Mouse (Mus musculus) midbrain, embryonic 14.5 days (tissue): Measurements from ENCODE around the gene Gtpbp1. TPM values are rescaled to one million over a fixed set of nuclear protein-coding genes. Genes with fewer than 3 reads are reported as not detected.

ENCODE experiments used
- ATAC-seq: fragments of 200-750 bp; cut with Nextera tagmentation; 2 replicates; pipeline ENCODE4 v1.8.0; 2017; ENCODE audit warnings: moderate number of reproducible peaks, moderate library complexity; ENCODE audit not compliant: low FRiP score, low TSS enrichment
- DNase-seq: peaks from one replicate; pipeline ENCODE4 v3.0.0-alpha.2; 2015
- H3K27ac ChIP-seq: fragments of 300-500 bp; sonication (generic); replicated peaks from 2 replicates; pipeline ENCODE4 v1.5.1; 2014; ENCODE audit warnings: mild to moderate bottlenecking, low read depth, low read length, moderate library complexity
- H3K27me3 ChIP-seq: fragments of 300-500 bp; sonication (generic); 2 replicates; pipeline ENCODE4 v1.6.1; 2014; ENCODE audit warnings: low read length, control low read depth, mixed read lengths; ENCODE audit not compliant: control insufficient read depth, insufficient read depth
- H3K36me3 ChIP-seq: fragments of 300-500 bp; sonication (generic); 2 replicates; pipeline ENCODE4 v1.6.1; 2014; ENCODE audit warnings: low read length, control low read depth; ENCODE audit not compliant: control insufficient read depth, insufficient read depth
- H3K4me1 ChIP-seq: fragments of 300-500 bp; sonication (generic); 2 replicates; pipeline ENCODE4 v1.6.1; 2014; ENCODE audit warnings: mild to moderate bottlenecking, antibody characterized with exemption, low read length, control low read depth; ENCODE audit not compliant: control insufficient read depth, insufficient read depth
- H3K4me2 ChIP-seq: fragments of 300-500 bp; sonication (generic); 2 replicates; pipeline ENCODE4 v1.6.1; 2014; ENCODE audit warnings: mild to moderate bottlenecking, low read length, moderate library complexity
- H3K4me3 ChIP-seq: fragments of 300-500 bp; sonication (generic); replicated peaks from 2 replicates; pipeline ENCODE4 v1.5.1; 2014; ENCODE audit warnings: low read depth, low read length
- H3K9ac ChIP-seq: fragments of 300-500 bp; sonication (generic); replicated peaks from 2 replicates; pipeline ENCODE4 v1.6.1; 2014; ENCODE audit warnings: mild to moderate bottlenecking, low read length, moderate library complexity
- H3K9me3 ChIP-seq: fragments of 300-500 bp; sonication (generic); 2 replicates; pipeline ENCODE4 v1.6.1; 2016; ENCODE audit warnings: low read length, control low read depth, mixed read lengths; ENCODE audit not compliant: control insufficient read depth
- WGBS: fragments of 180-500 bp; shearing (Covaris S2); extraction: QIAGEN DNeasy Blood & Tissue Kit; methylation state at CpG from one replicate; pipeline ENCODE4 v1.1.7; 2014; 5-methylcytosine and 5-hydroxymethylcytosine counted together
- polyA plus RNA-seq: library from polyadenylated mRNA; unstranded; fragments of >200 nt; fragmentation: Nextera tagmentation; extraction: Ambion mirVana; gene quantifications from 2 replicates; pipeline ENCODE4 v1.2.1, GENCODE M21; 2014

Gene Gtpbp1
- polyA plus RNA-seq, 1 experiment from 2014 or later, result 49.5 TPM

DNA sequence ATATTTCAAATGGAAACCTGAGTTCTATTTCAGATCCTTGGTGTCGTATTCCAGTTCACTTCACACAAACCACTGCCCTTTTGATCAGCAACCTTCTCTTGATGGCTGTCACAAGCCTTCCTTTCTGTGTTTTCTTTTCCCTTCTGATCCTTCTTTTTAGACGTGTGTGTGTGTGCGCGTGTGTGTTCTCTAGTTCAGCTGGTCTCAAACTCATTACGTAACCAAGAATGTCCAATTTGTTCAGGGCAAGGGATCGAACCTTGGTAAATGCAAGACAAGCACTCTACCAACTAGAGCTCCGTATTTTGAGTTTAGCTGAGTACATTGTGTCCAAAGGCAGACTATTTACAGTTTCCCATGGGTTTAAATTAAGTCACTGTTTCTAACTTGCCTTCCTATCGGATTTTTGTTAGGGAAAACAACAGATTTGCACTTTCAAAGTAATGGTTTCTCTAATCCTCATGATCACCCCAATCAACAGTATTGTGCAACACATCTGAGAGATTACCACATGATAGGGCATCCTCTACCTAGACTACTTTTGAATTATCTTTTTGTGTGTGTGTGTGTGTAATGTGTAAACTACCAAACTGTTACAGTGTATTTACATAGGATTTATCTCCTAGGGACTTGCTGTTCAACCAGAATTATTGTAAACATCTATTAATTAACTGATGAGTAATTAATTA lies 2.2 kb upstream of the Gtpbp1 start:
- Histone ChIP-seq H3K4me2 (peak overlapping the region; percentile 86), H3K36me3 (no peaks in the 10 kb centered on the region), H3K4me1 (peaks cover 56% of the 10 kb centered on the region), H3K9ac (peak overlapping the region; percentile 90), H3K4me3 (peak overlapping the region; percentile 88), H3K27ac (peak overlapping the region; percentile 93), H3K9me3 (no peaks in the 10 kb centered on the region), H3K27me3 (no peaks in the 10 kb centered on the region)
- WGBS, result 3% methylated on average over 8 of the region's 8 CpGs
- no peak for DNase-seq
- ATAC-seq, result no peak

DNA sequence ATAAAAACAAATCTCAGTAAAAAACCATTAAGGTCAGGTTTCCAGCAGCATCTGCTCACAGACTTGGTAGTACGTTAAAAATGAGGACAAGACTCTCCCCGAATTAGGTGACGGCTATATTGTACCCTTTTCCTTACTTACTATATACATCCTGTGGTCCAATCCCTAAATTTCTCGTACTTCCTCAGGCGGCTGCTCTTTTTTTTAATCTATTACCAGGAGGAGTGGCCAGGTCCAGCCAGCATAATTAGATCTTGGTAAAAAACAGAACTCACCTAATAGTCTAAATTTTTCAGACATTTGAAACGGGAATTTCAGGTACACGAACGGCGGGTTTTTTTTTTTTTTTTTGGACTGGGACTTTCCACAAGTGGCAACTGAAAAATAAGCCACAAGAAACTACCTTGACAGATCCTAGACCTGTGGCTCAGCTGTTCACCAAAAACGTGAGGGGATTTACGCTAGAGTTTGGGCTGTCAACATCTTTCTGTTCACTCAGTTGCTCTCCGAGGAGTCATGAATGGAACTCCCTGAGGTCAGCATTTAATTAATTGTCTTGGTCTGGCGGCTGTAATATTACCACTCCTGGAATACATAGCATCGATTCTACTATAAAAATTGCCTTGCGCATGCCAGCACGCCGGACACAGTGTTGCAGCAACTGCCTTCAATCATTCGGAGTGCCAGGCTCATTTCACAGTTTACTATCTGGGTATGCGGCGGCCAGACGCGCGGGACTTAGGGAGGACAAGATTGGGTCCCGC lies 801 bp upstream of the Gtpbp1 start:
- ATAC-seq, result no peak

DNA sequence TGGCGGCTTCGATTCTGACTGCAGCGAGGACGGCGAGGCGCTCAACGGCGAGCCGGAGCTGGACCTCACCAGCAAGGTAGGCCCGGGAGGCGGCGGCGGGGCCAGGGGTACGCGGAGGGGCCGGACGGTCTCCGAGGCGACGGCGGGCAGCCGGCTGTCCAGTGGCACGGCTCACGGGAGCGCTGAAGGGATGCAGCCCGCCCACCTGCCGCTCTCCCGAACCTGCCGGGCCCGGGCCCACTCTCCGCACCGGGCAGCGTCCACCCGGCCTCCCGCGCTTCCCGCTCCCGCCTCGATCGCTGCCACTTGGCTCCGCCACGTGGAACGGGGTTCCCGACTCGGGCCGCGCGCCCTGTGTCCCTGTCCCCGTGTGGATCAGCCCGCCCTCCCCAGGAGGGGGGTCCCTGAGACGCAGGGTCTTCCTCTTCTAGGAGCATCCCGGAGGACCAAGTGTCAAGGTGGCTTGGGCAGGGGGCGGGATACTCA lies 421 bp downstream of the Gtpbp1 start:
- no peaks in the 10 kb centered on the region for H3K9me3 ChIP-seq
- H3K36me3 ChIP-seq, result peaks cover 4% of the 10 kb centered on the region; the same call in 1 of the 2 replicates
- H3K9ac ChIP-seq, result peak overlapping the region; percentile 77
- peaks cover 33% of the 10 kb centered on the region for H3K4me1 ChIP-seq
- peak; percentile 66 for DNase-seq
- under 1% methylated on average over 49 of the region's 53 CpGs for WGBS
- H3K4me3 ChIP-seq, result peak overlapping the region; percentile 87
- H3K27ac ChIP-seq, result peak overlapping the region; percentile 84
- peak; percentile 15 for ATAC-seq
- peak overlapping the region; percentile 94 for H3K4me2 ChIP-seq
- H3K27me3 ChIP-seq, result no peaks in the 10 kb centered on the region

More for the DNA sequence above, 801 bp upstream of the Gtpbp1 start:
- Histone ChIP-seq H3K4me2 (peak overlapping the region; percentile 65), H3K27me3 (no peaks in the 10 kb centered on the region), H3K4me3 (peak overlapping the region; percentile 31), H3K4me1 (peaks cover 45% of the 10 kb centered on the region), H3K27ac (peak overlapping the region; percentile 60; the same call in 1 of the 2 replicates), H3K9ac (no peak overlapping the region), H3K9me3 (no peaks in the 10 kb centered on the region), H3K36me3 (no peaks in the 10 kb centered on the region)
- WGBS, result 16% methylated on average over 24 of the region's 24 CpGs
- DNase-seq, result no peak

DNA sequence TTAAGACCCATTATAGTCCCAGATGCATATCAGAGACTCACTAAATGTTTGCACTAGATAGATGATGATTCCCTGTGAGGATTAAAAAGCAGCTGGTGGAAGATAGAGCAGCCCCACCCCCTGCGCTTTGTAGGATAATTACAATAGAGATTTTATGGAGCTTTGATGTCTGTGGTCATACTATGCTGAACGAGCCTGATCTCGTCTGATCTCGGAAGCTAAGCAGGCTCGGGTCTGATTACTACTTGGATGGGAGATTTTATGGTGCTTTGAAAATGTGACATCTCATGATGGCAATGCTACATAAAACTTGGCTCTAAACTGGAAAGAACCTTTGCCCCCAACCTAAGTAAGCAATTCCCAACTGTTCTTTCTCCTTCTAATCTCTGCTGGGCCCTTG lies 1.7 kb downstream of the Gtpbp1 start:
- no peaks in the 10 kb centered on the region for H3K9me3 ChIP-seq
- H3K27ac ChIP-seq, result no peak overlapping the region
- H3K27me3 ChIP-seq, result no peaks in the 10 kb centered on the region
- DNase-seq (no peak), ATAC-seq (no peak)
- H3K4me3 ChIP-seq, result peak overlapping the region; percentile 87
- peaks cover 27% of the 10 kb centered on the region for H3K4me1 ChIP-seq
- WGBS, result 64% methylated on average over 5 of the region's 5 CpGs
- H3K36me3 ChIP-seq, result peaks cover 11% of the 10 kb centered on the region
- H3K9ac ChIP-seq, result no peak overlapping the region; the same call in 1 of the 2 replicates
- peak overlapping the region; percentile 94 for H3K4me2 ChIP-seq

DNA sequence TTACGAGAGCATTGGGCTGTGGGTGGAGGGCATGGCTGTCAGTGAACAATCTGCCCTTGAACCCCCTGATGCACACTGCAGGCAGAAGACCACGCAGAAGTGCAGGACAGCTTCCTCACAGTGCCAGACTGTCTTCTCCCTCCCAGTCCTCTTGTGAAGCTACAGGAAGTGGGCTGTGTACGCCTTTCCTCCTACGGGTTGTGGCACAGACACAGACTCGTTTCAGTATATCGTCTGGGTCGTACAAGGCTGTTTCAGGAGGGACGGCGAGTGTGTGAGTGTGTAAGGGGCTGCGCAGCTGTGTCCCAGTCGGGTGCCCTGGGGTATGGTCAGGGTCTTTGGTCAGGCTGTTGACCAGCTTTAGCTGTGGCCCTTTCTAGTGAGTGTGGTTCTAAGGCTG lies 3.1 kb downstream of the Gtpbp1 start:
- Histone ChIP-seq H3K4me2 (no peak overlapping the region), H3K4me1 (peaks cover 27% of the 10 kb centered on the region), H3K9me3 (no peaks in the 10 kb centered on the region), H3K9ac (no peak overlapping the region), H3K27ac (no peak overlapping the region), H3K4me3 (no peak overlapping the region), H3K36me3 (peaks cover 11% of the 10 kb centered on the region), H3K27me3 (no peaks in the 10 kb centered on the region)
- DNase-seq (no peak), ATAC-seq (no peak)
- WGBS, result 94% methylated on average over 11 of the region's 11 CpGs

DNA sequence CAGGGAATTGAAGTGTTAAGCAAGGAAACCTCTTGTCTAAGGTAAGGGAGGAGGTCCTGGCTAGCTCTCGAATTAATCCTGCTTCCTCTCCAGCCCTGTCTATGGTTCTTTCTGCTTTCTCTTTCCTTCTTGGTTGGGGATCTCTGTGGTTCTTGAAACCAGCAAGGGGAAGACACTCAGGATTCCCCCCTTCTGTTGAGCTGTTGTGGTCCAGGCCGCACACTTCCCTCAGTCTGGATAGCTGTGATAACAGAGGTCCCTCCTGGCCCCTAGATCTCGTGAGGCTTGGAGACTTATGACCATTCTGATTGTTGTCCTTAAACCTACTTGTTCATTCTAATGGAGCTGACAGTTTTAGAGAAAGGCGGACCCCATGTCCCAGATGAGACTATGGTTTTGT lies 3.9 kb downstream of the Gtpbp1 start:
- Histone ChIP-seq H3K36me3 (peaks cover 11% of the 10 kb centered on the region), H3K4me3 (no peak overlapping the region), H3K27me3 (no peaks in the 10 kb centered on the region), H3K9ac (no peak overlapping the region), H3K9me3 (no peaks in the 10 kb centered on the region), H3K27ac (no peak overlapping the region), H3K4me2 (no peak overlapping the region), H3K4me1 (peaks cover 27% of the 10 kb centered on the region)
- no peak for ATAC-seq
- DNase-seq, result no peak
- WGBS, result 91% methylated on average over 4 of the region's 4 CpGs

DNA sequence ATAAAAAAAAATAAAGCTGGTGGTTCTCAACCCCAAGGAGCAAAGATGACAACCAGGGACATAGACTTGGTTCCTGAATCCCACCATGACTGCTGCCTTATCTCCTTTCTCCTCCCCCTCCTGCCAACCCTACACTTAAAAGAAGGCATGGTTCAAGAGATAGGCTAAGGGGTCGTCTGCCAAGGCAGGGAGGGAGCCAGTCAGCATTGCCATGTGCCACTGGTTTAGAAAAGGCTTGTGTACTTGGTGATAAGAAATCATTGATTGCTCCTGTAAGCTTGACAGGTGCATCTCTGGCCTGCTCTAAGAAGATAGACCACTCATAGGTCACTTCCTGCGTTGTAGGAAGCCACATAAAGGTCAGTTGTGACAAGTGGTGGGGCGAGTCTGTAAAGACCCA lies 4.9 kb downstream of the Gtpbp1 start:
- ATAC-seq (no peak), DNase-seq (no peak)
- no peaks in the 10 kb centered on the region for H3K27me3 ChIP-seq
- H3K27ac ChIP-seq, result no peak overlapping the region
- no peak overlapping the region for H3K9ac ChIP-seq
- no peaks in the 10 kb centered on the region for H3K9me3 ChIP-seq
- H3K4me2 ChIP-seq, result no peak overlapping the region
- WGBS, result 67% methylated on average over 3 of the region's 3 CpGs
- H3K36me3 ChIP-seq, result peaks cover 11% of the 10 kb centered on the region
- H3K4me1 ChIP-seq, result peaks cover 22% of the 10 kb centered on the region
- H3K4me3 ChIP-seq, result no peak overlapping the region

DNA sequence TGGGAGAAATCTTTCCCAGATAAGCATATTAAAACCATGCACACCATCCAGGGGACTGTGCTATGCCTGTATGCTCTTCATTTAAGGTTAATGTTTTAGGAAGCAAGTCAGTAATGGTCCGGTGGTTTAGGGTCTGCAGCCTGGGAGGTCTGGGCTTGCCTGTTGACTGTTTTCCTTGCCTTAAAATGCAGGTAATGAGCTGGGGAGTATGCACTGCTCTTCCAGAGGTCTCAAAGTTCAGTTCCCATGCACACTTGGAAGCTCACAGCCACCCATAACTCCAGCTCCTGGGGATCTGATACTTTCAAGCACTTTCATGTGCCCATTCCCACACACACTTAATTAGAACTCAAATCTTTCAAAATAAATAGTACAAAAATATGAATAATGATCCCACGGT lies 5.9 kb downstream of the Gtpbp1 start:
- no peak for ATAC-seq
- DNase-seq, result no peak
- no peak overlapping the region for H3K9ac ChIP-seq
- WGBS, result 97% methylated on average over 2 of the region's 2 CpGs
- peaks cover 21% of the 10 kb centered on the region for H3K4me1 ChIP-seq
- no peaks in the 10 kb centered on the region for H3K9me3 ChIP-seq
- H3K27ac ChIP-seq, result no peak overlapping the region
- no peaks in the 10 kb centered on the region for H3K27me3 ChIP-seq
- no peak overlapping the region for H3K4me2 ChIP-seq
- H3K4me3 ChIP-seq, result no peak overlapping the region
- peaks cover 11% of the 10 kb centered on the region for H3K36me3 ChIP-seq
